Mouse (Mus musculus) C2C12 (cell line): ENCODE measurements around the gene Olfr47.

ENCODE experiments used
- CEBPB ChIP-seq: IDR thresholded peaks from one replicate; pipeline ENCODE4 v1.6.1; 2011; ENCODE audit warnings: low read depth, mild to moderate bottlenecking, control low read depth, moderate library complexity
- CTCF ChIP-seq: IDR thresholded peaks from one replicate; pipeline ENCODE4 v1.5.1; 2011; ENCODE audit not compliant: control insufficient read depth, insufficient read depth, insufficient read length
- MYOD1 ChIP-seq: IDR thresholded peaks from one replicate; pipeline ENCODE4 v1.6.1; 2011; ENCODE audit warnings: low read depth; ENCODE audit not compliant: control insufficient read depth, insufficient read length
- MYOG ChIP-seq: IDR thresholded peaks from one replicate; pipeline ENCODE4 v1.6.1; 2011; ENCODE audit not compliant: control insufficient read depth, insufficient read length; ENCODE audit errors: extremely low read depth
- USF1 ChIP-seq: IDR thresholded peaks from one replicate; pipeline ENCODE4 v1.6.1; 2011; ENCODE audit warnings: low read depth, mild to moderate bottlenecking, control low read depth, moderate library complexity

DNA sequence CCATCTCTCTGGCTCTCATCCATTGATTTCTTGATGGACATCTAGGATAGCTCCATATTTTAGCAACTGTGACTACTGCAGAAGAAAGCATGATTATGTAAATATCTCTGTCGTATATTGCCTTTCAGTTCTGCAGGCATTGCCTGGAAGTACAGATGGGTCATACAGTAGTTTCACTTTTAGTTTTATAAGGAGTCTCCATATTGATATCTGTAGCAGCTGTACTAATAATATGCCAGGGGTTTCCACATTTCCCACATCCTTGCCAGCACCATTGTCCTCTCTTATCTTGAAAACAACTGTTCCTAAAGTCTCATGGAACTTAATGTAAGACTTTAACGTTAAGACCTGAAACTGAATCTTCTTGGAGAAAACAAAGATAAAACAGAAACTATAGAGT, 29.4 kb downstream of the Olfr47 start:
- TF ChIP-seq CTCF (no peak), MYOD1 (no peak), MYOG (no peak), USF1 (no peak), CEBPB (no peak)
